Mouse (Mus musculus): Measurements from ENCODE around the gene Apba3. TPM values are rescaled to one million over a fixed set of nuclear protein-coding genes. Genes with fewer than 3 reads are reported as not detected.

Apba3 gene
- total RNA-seq, 2 experiments from 2014 or later, result 35.8 to 38.6 TPM

DNA sequence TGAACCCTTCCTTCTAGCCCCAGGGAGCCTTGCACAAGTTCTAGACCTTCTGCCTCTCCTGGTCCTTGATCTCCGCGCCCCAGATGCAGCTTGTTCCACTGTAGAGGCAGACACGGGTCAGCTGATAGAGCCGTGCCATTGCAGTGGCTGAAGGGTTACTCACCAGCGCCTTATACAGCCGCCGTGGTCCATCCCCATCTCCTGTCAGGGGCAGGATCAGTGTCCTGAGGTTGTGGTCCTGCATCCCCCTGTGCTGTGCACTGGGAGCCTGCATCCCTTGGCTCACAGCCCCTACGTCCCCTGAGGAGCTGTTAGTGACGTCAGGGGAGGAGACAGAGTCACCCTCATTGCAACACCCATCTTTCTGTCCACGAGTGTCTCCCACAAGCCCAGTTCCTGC is 36.5 kb downstream of the Apba3 start:
- peak overlapping the region; percentile 41 for H3K4me3 ChIP-seq
- intact Hi-C loops (cut with DNase I), result no loop called here
- H3K27ac ChIP-seq, result peak overlapping the region; percentile 94
- DNase-seq (ENCODE audit: extremely low spot score in 1 of 2, low spot score in 2 of 2), result no peak
- TF ChIP-seq CTCF (IDR thresholded peaks at IDR 0.05), result no peak

DNA sequence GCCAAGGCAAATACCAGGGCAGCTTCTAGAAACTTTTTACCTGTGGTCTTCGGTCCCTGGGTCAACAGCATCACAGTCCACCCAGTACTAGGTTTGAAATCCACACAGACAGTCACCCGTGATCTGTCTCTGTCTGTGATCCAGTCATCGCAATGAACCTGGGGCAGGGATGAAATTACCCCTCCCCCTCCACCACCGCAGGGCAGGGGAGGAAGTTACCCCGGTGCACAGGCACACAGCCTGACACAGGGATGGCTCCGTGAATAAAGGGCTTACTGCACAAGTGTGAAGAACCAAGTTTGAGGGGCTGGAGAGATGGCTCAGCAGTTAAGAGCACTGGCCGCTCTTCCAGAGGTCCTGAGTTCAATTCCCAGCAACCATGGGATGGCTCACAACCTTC is 37.0 kb downstream of the Apba3 start:
- no peak overlapping the region for H3K4me3 ChIP-seq
- intact Hi-C loops (cut with DNase I), result no loop called here
- H3K27ac ChIP-seq, result peak overlapping the region; percentile 94
- DNase-seq (ENCODE audit: extremely low spot score in 1 of 2, low spot score in 2 of 2), result no peak
- TF ChIP-seq CTCF (IDR thresholded peaks at IDR 0.05), result no peak

DNA sequence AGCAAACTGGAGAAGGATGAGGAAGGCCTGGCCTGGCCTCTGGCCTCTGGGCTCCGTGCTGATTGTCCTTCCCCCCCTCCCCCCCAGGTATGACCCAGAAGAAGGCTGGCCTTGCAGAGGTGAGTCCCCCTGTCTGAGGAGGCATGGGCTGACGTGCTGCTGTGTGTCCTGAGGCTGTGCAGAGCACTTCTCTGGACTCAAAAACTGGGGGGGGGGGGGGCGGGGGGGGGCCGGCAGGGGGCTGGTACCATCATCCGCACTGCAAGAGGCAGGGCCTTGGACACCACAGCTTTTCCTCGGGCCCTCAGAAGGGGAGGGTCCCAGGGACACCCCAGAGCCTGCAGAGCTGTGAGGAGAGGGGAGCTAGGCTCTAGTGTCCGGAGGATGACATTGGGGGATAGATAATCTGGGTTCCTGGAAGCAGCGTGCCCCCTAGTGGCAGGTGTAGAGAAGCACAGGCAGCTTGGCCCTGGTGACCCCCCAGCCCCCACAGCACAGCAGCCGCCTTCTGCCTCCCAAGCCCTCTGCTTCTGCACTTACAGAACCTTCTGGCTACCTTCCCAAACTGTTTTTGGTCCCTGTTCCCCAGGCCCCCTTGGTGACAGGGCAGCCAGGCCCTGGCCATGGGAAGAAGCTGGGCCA is 38.0 kb downstream of the Apba3 start:
- peak; percentile 90 for TF ChIP-seq CTCF (IDR thresholded peaks at IDR 0.05)
- Histone ChIP-seq H3K27ac (peak overlapping the region; percentile 94), H3K4me3 (peak overlapping the region; percentile 13; the same call in 1 of the 2 replicates)
- DNase-seq (ENCODE audit: extremely low spot score in 1 of 2, low spot score in 2 of 2), result peak in 1 of 2 experiments; percentile 58
- intact Hi-C loops (cut with DNase I), result loop anchor here (1.0 kb wide), 1 partner anchor 15 kb away; no protein-coding TSS in a partner anchor

DNA sequence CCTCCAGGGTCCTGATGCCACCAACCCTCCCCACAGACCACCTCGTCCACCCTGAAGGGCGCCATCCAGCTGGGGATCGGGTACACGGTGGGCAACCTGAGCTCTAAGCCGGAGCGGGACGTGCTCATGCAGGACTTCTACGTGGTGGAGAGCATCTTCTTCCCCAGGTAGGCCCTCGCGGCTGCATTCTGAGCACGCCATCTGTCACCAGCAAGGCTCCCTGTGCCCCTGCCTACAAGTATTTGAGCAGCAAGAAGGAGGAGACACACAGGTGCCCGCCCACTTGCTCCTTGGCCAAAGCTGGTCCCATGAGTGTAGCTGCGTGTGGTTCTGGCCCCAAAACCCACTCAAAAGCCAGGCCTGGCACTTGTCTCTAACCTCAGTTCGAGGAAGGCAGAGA is 38.9 kb downstream of the Apba3 start:
- TF ChIP-seq CTCF (IDR thresholded peaks at IDR 0.05), result no peak
- peak overlapping the region; percentile 81 for H3K27ac ChIP-seq
- no peak overlapping the region for H3K4me3 ChIP-seq
- DNase-seq (ENCODE audit: extremely low spot score in 1 of 2, low spot score in 2 of 2), result no peak
- intact Hi-C loops (cut with DNase I), result loop anchor here (1.0 kb wide), 1 partner anchor 16 kb away; no protein-coding TSS in a partner anchor

DNA sequence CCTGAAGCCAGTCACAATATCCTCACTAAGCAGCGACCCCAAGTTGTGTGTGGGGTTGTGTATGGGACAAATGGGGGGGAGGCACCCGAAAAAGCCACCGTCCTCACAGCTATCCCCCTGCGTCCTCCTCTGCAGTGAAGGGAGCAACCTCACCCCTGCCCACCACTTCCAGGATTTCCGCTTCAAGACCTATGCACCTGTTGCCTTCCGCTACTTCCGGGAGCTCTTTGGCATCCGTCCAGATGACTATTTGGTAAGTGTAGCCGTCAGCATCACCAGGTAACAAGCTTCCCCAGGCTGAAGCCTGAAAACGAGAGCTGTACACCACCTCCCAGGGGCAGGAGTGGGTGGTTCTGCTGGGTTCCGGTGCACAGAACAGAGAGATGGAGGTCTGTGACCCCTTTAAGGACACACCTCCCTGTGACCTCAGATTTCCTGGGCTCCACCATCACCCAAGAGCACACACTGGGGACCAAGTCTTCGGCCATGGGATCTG is 39.5 kb downstream of the Apba3 start:
- peak overlapping the region; percentile 81 for H3K27ac ChIP-seq
- no peak overlapping the region for H3K4me3 ChIP-seq
- intact Hi-C loops (cut with DNase I), result no loop called here
- TF ChIP-seq CTCF (IDR thresholded peaks at IDR 0.05), result no peak
- DNase-seq (ENCODE audit: extremely low spot score in 1 of 2, low spot score in 2 of 2), result no peak

DNA sequence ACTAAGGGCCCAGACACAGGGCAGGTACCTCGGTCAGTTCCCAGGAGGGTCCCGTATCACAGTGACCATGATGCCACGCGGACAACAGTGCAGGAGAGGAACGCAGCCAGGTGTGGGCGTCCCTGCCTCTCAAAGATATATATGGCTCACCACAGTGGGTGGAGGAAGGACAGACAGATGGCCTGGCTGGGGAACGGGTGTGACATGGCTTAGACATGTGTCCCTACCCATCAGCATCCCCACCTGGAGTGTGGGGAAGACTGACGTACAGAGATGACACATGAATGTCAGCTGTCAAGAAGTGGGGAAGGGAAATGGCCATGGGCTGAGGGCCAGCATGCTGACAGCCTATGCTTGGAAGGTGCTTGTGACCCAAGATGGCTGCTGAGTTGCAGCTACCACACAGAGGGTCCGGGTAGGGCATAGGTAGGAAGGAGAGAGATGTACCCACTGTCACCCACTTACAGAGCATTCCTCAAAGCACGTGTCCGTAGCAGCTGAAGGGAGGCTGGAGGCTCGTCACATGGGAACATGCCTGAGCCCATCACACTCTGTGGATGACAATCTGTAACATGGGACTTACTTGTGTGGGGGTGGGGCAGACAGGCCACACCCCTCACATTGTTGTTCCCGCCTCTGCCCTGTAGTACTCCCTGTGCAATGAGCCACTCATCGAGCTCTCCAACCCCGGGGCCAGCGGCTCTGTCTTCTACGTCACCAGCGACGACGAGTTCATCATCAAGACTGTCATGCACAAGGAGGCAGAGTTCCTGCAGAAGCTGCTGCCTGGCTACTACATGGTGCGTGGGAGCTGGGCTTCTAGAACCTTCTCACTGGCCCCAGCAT is 40.3 kb downstream of the Apba3 start:
- intact Hi-C loops (cut with DNase I), result no loop called here
- no peak overlapping the region for H3K4me3 ChIP-seq
- DNase-seq (ENCODE audit: extremely low spot score in 1 of 2, low spot score in 2 of 2), result peak in 1 of 2 experiments; percentile 67
- TF ChIP-seq CTCF (IDR thresholded peaks at IDR 0.05), result no peak
- peak overlapping the region; percentile 81 for H3K27ac ChIP-seq

DNA sequence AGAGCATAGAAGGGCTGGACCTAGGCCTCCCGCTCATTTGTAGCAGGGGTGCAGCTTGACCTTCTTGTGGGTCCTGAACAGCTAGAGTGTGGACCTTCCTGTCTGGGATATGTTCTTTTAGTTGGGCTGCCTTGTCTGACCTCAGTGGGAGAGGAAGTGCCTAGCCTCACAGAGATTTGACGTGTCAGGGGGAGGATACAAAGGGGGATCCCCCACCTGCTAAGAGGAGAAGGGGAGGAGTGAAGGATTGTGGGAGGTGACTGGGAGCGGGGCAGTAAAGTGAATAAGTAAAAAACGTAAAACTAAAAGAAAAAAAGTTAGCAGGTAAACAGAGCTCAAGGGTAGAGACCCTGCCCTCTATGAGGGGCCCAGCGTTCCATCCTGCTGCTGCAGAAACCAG is 42.8 kb downstream of the Apba3 start:
- no peak for TF ChIP-seq CTCF (IDR thresholded peaks at IDR 0.05)
- intact Hi-C loops (cut with DNase I), result no loop called here
- H3K4me3 ChIP-seq, result no peak overlapping the region
- no peak for DNase-seq (ENCODE audit: extremely low spot score in 1 of 2, low spot score in 2 of 2)
- H3K27ac ChIP-seq, result no peak overlapping the region

DNA sequence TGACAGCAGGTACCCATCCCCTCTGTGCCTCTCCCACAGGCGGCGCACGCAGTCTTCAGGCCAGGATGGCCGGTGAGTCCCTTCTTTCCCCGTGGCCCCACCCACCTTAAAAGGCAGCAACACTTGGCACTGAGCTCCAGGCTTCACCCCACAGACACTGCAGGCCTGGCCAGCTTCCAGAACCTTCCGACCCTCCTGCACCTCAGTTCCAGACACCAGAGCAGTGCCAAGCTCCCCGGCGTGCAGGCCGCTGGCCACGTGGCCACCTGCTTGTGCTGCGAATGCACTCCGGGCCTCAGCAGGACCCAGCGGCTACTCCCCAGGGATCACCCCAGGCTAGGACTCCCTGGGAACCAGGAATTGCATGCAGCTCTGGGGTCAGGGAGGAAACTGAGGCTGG is 46.8 kb downstream of the Apba3 start:
- intact Hi-C loops (cut with DNase I), result no loop called here
- Histone ChIP-seq H3K4me3 (no peak overlapping the region), H3K27ac (no peak overlapping the region)
- no peak for DNase-seq (ENCODE audit: extremely low spot score in 1 of 2, low spot score in 2 of 2)
- no peak for TF ChIP-seq CTCF (IDR thresholded peaks at IDR 0.05)

DNA sequence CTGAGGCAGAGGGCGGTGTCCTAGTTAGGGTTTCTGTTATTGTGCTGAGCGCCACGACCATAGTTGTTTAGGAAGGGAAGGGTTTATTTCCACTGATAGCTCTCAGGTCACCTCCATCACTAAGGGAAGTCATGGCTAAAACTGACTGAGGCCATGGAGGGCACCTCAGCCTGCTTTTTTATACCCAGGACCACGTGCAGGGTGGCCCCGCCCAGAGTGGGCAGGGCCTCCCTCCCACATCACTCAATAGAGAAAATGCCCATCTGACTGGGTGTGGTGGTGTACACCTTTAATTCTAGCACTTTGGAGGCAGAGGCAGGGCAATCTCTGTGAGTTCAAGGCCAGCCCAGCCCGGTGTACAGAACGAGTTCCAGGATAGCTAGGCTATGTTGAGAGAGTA is 47.4 kb downstream of the Apba3 start:
- no peak overlapping the region for H3K4me3 ChIP-seq
- DNase-seq (ENCODE audit: extremely low spot score in 1 of 2, low spot score in 2 of 2), result no peak
- H3K27ac ChIP-seq, result no peak overlapping the region
- intact Hi-C loops (cut with DNase I), result no loop called here
- TF ChIP-seq CTCF (IDR thresholded peaks at IDR 0.05), result no peak

DNA sequence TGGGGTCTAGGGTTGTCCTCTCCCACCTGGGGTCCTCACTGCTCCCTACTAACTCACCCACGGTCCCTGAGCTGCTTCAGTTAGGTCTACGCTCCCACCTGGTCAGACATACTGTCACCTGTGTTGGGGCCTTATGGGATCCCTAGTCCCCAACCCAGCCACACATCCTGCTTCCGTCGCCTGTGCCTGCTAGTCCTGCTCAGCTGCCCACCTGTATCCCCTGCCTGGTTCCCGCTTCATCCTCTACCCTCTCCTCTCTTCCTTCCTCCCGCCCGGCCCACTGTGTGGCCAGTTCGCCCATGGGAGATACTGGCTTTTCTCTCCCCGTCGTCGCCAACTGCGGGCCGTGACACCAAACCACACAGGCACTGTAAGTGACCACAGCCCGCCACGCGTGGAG is 48.8 kb downstream of the Apba3 start:
- no peak for DNase-seq (ENCODE audit: extremely low spot score in 1 of 2, low spot score in 2 of 2)
- intact Hi-C loops (cut with DNase I), result no loop called here
- H3K4me3 ChIP-seq, result no peak overlapping the region
- no peak for TF ChIP-seq CTCF (IDR thresholded peaks at IDR 0.05)
- no peak overlapping the region for H3K27ac ChIP-seq

DNA sequence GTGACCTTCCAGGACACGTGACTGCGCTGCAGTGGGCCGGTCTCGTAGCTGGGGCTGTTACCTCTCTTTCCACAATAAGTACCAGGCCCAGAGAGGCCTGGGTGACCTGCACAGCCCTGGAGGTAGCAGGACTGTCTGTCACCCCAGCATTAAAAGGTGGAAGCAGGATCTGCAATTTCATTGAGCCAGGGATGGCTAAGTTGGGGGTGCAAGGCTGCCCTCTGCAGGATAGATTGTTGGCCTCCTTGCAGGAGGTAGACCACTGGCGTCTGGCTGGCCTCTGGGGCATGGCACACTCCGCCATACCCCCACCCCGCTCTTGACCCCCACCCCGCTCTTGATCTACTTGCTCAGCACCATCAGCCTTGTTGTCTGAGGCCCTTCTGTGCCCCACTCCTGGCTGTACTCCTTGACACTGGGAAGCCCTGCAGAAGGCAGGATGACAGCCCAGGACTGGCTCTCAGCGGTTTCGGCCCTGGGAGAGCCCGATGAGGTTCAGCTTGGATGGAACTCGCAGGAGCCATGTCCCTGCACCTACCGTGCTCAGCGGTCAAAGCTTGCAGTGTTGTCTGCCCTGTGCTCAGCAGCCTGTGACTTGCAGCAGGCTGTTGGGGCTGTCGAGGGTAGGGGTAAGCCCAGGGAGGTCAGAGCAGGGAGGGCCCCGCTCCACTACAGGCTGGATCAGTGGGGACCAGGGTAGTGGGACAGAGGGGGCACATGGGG is 49.7 kb downstream of the Apba3 start:
- Histone ChIP-seq H3K27ac (0 out of 2 replicates have a peak overlapping the region, but pooled peaks have one; percentile 24), H3K4me3 (no peak overlapping the region)
- intact Hi-C loops (cut with DNase I), result no loop called here
- TF ChIP-seq CTCF (IDR thresholded peaks at IDR 0.05), result peak; percentile 50
- no peak for DNase-seq (ENCODE audit: extremely low spot score in 1 of 2, low spot score in 2 of 2)

DNA sequence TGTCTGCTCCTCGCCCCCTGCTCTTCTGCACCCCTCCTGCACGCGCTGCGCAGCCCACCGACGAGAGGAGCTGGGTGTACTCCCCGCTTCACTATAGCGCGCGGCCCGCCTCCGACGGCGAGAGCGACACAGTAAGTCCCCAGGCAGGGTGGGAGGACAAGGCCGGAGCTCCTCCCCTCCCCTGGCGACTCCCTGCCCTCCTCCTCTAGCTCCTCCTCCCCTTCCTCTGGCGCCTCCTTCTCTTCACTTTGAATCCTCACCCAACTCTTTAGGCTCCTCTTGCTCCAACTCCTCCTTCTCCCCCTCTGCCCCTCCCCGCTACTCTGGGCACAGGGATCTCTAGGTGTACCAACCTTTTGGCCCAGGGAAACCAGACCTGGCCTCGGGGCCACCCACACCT is 50.5 kb downstream of the Apba3 start:
- no peak for TF ChIP-seq CTCF (IDR thresholded peaks at IDR 0.05)
- DNase-seq (ENCODE audit: extremely low spot score in 1 of 2, low spot score in 2 of 2), result no peak
- Histone ChIP-seq H3K27ac (0 out of 2 replicates have a peak overlapping the region, but pooled peaks have one; percentile 24), H3K4me3 (no peak overlapping the region)
- intact Hi-C loops (cut with DNase I), result no loop called here
